Mouse (Mus musculus) neural tube, embryonic 11.5 days (tissue): Measurements from ENCODE around the gene Piwil1. TPM values are rescaled to one million over a fixed set of nuclear protein-coding genes. Genes with fewer than 3 reads are reported as not detected.

Experiments used
- ATAC-seq: fragments of 200-750 bp; cut with Nextera tagmentation; 2 replicates; pipeline ENCODE4 v1.8.0; 2017; ENCODE audit warnings: moderate number of reproducible peaks, mild to moderate bottlenecking, moderate TSS enrichment, moderate library complexity; ENCODE audit not compliant: insufficient read depth, low FRiP score, low TSS enrichment
- DNase-seq: peaks from one replicate; pipeline ENCODE4 v3.0.0-alpha.2; 2015; ENCODE audit warnings: low spot score
- H3K27ac ChIP-seq: fragments of 300-500 bp; sonication (generic); 2 replicates; pipeline ENCODE4 v1.5.1; 2014; ENCODE audit warnings: low read depth, mild to moderate bottlenecking, low read length
- H3K27me3 ChIP-seq: fragments of 300-500 bp; sonication (generic); 2 replicates; pipeline ENCODE4 v1.6.1; 2014; ENCODE audit warnings: mild to moderate bottlenecking, low read length, mixed read lengths; ENCODE audit not compliant: control insufficient read depth, insufficient read depth
- H3K36me3 ChIP-seq: fragments of 300-500 bp; sonication (generic); 2 replicates; pipeline ENCODE4 v1.6.1; 2014; ENCODE audit warnings: mild to moderate bottlenecking, low read length, moderate library complexity, mixed read lengths; ENCODE audit not compliant: control insufficient read depth, insufficient read depth
- H3K4me1 ChIP-seq: fragments of 300-500 bp; sonication (generic); 2 replicates; pipeline ENCODE4 v1.6.1; 2014; ENCODE audit warnings: low read length, mixed read lengths; ENCODE audit not compliant: control insufficient read depth, insufficient read depth
- H3K4me2 ChIP-seq: fragments of 300-500 bp; sonication (generic); 2 replicates; pipeline ENCODE4 v1.6.1; 2014; ENCODE audit warnings: low read depth, mild to moderate bottlenecking, moderate library complexity
- H3K4me3 ChIP-seq: fragments of 300-500 bp; sonication (generic); 2 replicates; pipeline ENCODE4 v1.5.1; 2014; ENCODE audit warnings: low read depth, low read length
- H3K9ac ChIP-seq: fragments of 300-500 bp; sonication (generic); 2 replicates; pipeline ENCODE4 v1.6.1; 2014; ENCODE audit warnings: mild to moderate bottlenecking, low read length
- H3K9me3 ChIP-seq: fragments of 300-500 bp; sonication (generic); 2 replicates; pipeline ENCODE4 v1.6.1; 2016; ENCODE audit warnings: low read length; ENCODE audit not compliant: control insufficient read depth
- WGBS: fragments of 180-500 bp; shearing (Covaris S2); extraction: QIAGEN DNeasy Blood & Tissue Kit; methylation state at CpG from one replicate; pipeline ENCODE4 v1.1.7; 2014; 5-methylcytosine and 5-hydroxymethylcytosine counted together
- polyA plus RNA-seq: library from polyadenylated mRNA; unstranded; fragments of >200 nt; fragmentation: Nextera tagmentation; extraction: Ambion mirVana; gene quantifications from 2 replicates; pipeline ENCODE4 v1.2.1, GENCODE M21; 2014

The Piwil1 gene
- polyA plus RNA-seq, 1 experiment from 2014 or later, result not detected

GRCm38 (mm10) chr5:128746261-128746660, 43.9 kb downstream of the Piwil1 start:
- ATAC-seq (no peak), DNase-seq (no peak)
- 89% methylated on average over 8 of the region's 8 CpGs for WGBS
- no peaks in the 10 kb centered on the region for H3K4me1 ChIP-seq
- H3K4me2 ChIP-seq, result no peak overlapping the region
- H3K27ac ChIP-seq, result no peak overlapping the region
- H3K36me3 ChIP-seq, result no peaks in the 10 kb centered on the region
- no peaks in the 10 kb centered on the region for H3K9me3 ChIP-seq
- no peak overlapping the region for H3K4me3 ChIP-seq
- no peaks in the 10 kb centered on the region for H3K27me3 ChIP-seq
- H3K9ac ChIP-seq, result no peak overlapping the region

GRCm38 (mm10) chr5:128761118-128761517, 58.8 kb downstream of the Piwil1 start:
- ATAC-seq (no peak), DNase-seq (peak; percentile 31)
- Histone ChIP-seq H3K9me3 (no peaks in the 10 kb centered on the region), H3K27me3 (no peaks in the 10 kb centered on the region), H3K4me3 (no peak overlapping the region), H3K9ac (no peak overlapping the region), H3K4me1 (0 out of 2 replicates have a peak, but pooled peaks cover 4% of the 10 kb centered on the region), H3K4me2 (no peak overlapping the region), H3K36me3 (no peaks in the 10 kb centered on the region), H3K27ac (no peak overlapping the region)
- 23% methylated on average over 8 of the region's 8 CpGs for WGBS

GRCm38 (mm10) chr5:128769026-128769631, 66.8 kb downstream of the Piwil1 start:
- H3K9ac ChIP-seq, result peak overlapping the region; percentile 26
- H3K27ac ChIP-seq, result 0 out of 2 replicates have a peak overlapping the region, but pooled peaks have one; percentile 8
- H3K36me3 ChIP-seq, result no peaks in the 10 kb centered on the region
- no peak overlapping the region for H3K4me3 ChIP-seq
- H3K4me1 ChIP-seq, result peaks cover 5% of the 10 kb centered on the region
- peak; percentile 49 for DNase-seq
- 0 out of 2 replicates have a peak, but pooled peaks have one; percentile 50 for ATAC-seq
- 9% methylated on average over 10 of the region's 10 CpGs for WGBS
- H3K27me3 ChIP-seq, result no peaks in the 10 kb centered on the region
- peak overlapping the region; percentile 33 for H3K4me2 ChIP-seq
- H3K9me3 ChIP-seq, result no peaks in the 10 kb centered on the region

- Histone ChIP-seq H3K4me2 (no peak overlapping the region), H3K4me3 (no peak overlapping the region), H3K36me3 (no peaks in the 10 kb centered on the region), H3K27me3 (no peaks in the 10 kb centered on the region), H3K4me1 (no peaks in the 10 kb centered on the region), H3K9me3 (no peaks in the 10 kb centered on the region), H3K9ac (no peak overlapping the region), H3K27ac (no peak overlapping the region)
- 61% methylated on average over 2 of the region's 2 CpGs for WGBS
- ATAC-seq (no peak), DNase-seq (no peak)
Measured at GRCm38 (mm10) chr5:128776386-128776785, 74.1 kb downstream of the Piwil1 start.

- no peak for ATAC-seq
- no peaks in the 10 kb centered on the region for H3K36me3 ChIP-seq
- no peak for DNase-seq
- 68% methylated on average over 22 of the region's 22 CpGs for WGBS
- H3K9me3 ChIP-seq, result no peaks in the 10 kb centered on the region
- H3K4me3 ChIP-seq, result no peak overlapping the region
- H3K4me2 ChIP-seq, result no peak overlapping the region
- no peak overlapping the region for H3K27ac ChIP-seq
- H3K27me3 ChIP-seq, result no peaks in the 10 kb centered on the region
- H3K9ac ChIP-seq, result no peak overlapping the region
- H3K4me1 ChIP-seq, result peaks cover 9% of the 10 kb centered on the region; the same call in 1 of the 2 replicates
Measured at GRCm38 (mm10) chr5:128781621-128782020, 79.3 kb downstream of the Piwil1 start.

GRCm38 (mm10) chr5:128800592-128800991, 98.3 kb downstream of the Piwil1 start:
- no peak overlapping the region for H3K9ac ChIP-seq
- H3K4me2 ChIP-seq, result no peak overlapping the region
- 91% methylated on average over 5 of the region's 5 CpGs for WGBS
- no peaks in the 10 kb centered on the region for H3K36me3 ChIP-seq
- ATAC-seq, result no peak
- H3K27ac ChIP-seq, result no peak overlapping the region
- H3K9me3 ChIP-seq, result no peaks in the 10 kb centered on the region; the same call in 1 of the 2 replicates
- no peak overlapping the region for H3K4me3 ChIP-seq
- no peak for DNase-seq
- no peaks in the 10 kb centered on the region for H3K27me3 ChIP-seq
- no peaks in the 10 kb centered on the region for H3K4me1 ChIP-seq

Other genes with a start within 250 kb of the Piwil1 start
- 21.4 and 21.6 TPM in 2 replicates for gene Fzd10, start 101.7 kb upstream of the Piwil1 start, polyA plus RNA-seq